Mouse (Mus musculus) liver, adult 2 months (tissue): ENCODE data around the gene Mtcl1. TPM values are rescaled to one million over a fixed set of nuclear protein-coding genes. Genes with fewer than 3 reads are reported as not detected.

Source experiments
- DNase-seq: peaks from one replicate; pipeline ENCODE4 v3.0.0-alpha.2; 2011; ENCODE audit warnings: low read depth, low spot score; ENCODE audit errors: extremely low read depth
- H3K27ac ChIP-seq: fragments of 200-500 bp; replicated peaks from 2 replicates; pipeline ENCODE4 v1.5.1; 2012; ENCODE audit warnings: low read depth, mild to moderate bottlenecking, control low read depth, inconsistent platforms, low read length; ENCODE audit not compliant: insufficient read depth
- H3K27me3 ChIP-seq: fragments of 200-500 bp; 2 replicates; pipeline ENCODE4 v1.6.1; 2012; ENCODE audit warnings: mild to moderate bottlenecking, moderate library complexity, low read length, inconsistent platforms; ENCODE audit not compliant: control insufficient read depth, insufficient read depth
- H3K36me3 ChIP-seq: fragments of 200-500 bp; 2 replicates; pipeline ENCODE4 v1.6.1; 2012; ENCODE audit warnings: low read length, inconsistent platforms; ENCODE audit not compliant: control insufficient read depth, insufficient read depth
- H3K4me1 ChIP-seq: fragments of 200-500 bp; 2 replicates; pipeline ENCODE4 v1.6.1; 2011; ENCODE audit warnings: low read length; ENCODE audit not compliant: control insufficient read depth, insufficient read depth
- H3K4me3 ChIP-seq: fragments of 200-500 bp; 2 replicates; pipeline ENCODE4 v1.5.1; 2011; ENCODE audit warnings: low read depth, mild to moderate bottlenecking, control low read depth, low read length, moderate library complexity; ENCODE audit not compliant: insufficient read depth
- H3K79me2 ChIP-seq: fragments of 200-500 bp; 2 replicates; pipeline ENCODE4 v1.6.1; 2012; ENCODE audit warnings: inconsistent platforms, mild to moderate bottlenecking, low read length, moderate library complexity; ENCODE audit not compliant: control insufficient read depth, insufficient read depth
- H3K9ac ChIP-seq: fragments of 200-500 bp; 2 replicates; pipeline ENCODE4 v1.6.1; 2012; ENCODE audit warnings: low read depth, mild to moderate bottlenecking, control low read depth, inconsistent platforms, low read length
- CTCF ChIP-seq: fragments of 200-500 bp; IDR thresholded peaks from 2 replicates; pipeline ENCODE4 v1.5.1; 2011; ENCODE audit warnings: low read depth, low read length, control low read depth
- POLR2A ChIP-seq: fragments of 200-500 bp; IDR thresholded peaks from 2 replicates; pipeline ENCODE4 v1.6.1; 2011; ENCODE audit warnings: low read length, control low read depth; ENCODE audit not compliant: insufficient read depth; ENCODE audit errors: extremely low read depth
- WGBS: fragments of 180-500 bp; shearing (Covaris S2); methylation state at CpG from one replicate; pipeline ENCODE4 v1.1.7; 2018; 5-methylcytosine and 5-hydroxymethylcytosine counted together
- polyA plus RNA-seq: library from polyadenylated mRNA; depleted of rRNA; stranded (reverse); fragments of >200 nt; gene quantifications from 2 replicates; pipeline ENCODE4 v1.2.3, GENCODE M21; 2012
- total RNA-seq: library from RNA; depleted of rRNA; stranded (reverse); fragments of >200 nt; gene quantifications from 2 replicates; pipeline ENCODE4 v1.2.3, GENCODE M21; 2014

Gene Mtcl1
- total and polyA plus RNA-seq, 2 experiments = 0.05 to 0.28 TPM

- no peak for DNase-seq
- H3K27me3 ChIP-seq = no peaks in the 10 kb centered on the region
- H3K4me3 ChIP-seq = no peak overlapping the region
- H3K9ac ChIP-seq = no peak overlapping the region
- no peaks in the 10 kb centered on the region for H3K79me2 ChIP-seq
- WGBS = 82% methylated on average over 4 of the region's 4 CpGs
- no peak for TF ChIP-seq POLR2A
- no peak for TF ChIP-seq CTCF
- H3K4me1 ChIP-seq = no peaks in the 10 kb centered on the region
- H3K36me3 ChIP-seq = no peaks in the 10 kb centered on the region
- no peak overlapping the region for H3K27ac ChIP-seq
These were observed 61.2 kb downstream of the Mtcl1 start for GRCm38 (mm10) chr17:66388307-66388706.

- Histone ChIP-seq H3K9ac (no peak overlapping the region), H3K4me1 (no peaks in the 10 kb centered on the region), H3K4me3 (no peak overlapping the region), H3K27me3 (no peaks in the 10 kb centered on the region), H3K36me3 (no peaks in the 10 kb centered on the region), H3K27ac (no peak overlapping the region), H3K79me2 (no peaks in the 10 kb centered on the region)
- 86% methylated on average over 6 of the region's 6 CpGs for WGBS
- TF ChIP-seq CTCF (no peak), POLR2A (no peak)
- no peak for DNase-seq
These were observed 68.2 kb downstream of the Mtcl1 start for GRCm38 (mm10) chr17:66381338-66381737.

DNA sequence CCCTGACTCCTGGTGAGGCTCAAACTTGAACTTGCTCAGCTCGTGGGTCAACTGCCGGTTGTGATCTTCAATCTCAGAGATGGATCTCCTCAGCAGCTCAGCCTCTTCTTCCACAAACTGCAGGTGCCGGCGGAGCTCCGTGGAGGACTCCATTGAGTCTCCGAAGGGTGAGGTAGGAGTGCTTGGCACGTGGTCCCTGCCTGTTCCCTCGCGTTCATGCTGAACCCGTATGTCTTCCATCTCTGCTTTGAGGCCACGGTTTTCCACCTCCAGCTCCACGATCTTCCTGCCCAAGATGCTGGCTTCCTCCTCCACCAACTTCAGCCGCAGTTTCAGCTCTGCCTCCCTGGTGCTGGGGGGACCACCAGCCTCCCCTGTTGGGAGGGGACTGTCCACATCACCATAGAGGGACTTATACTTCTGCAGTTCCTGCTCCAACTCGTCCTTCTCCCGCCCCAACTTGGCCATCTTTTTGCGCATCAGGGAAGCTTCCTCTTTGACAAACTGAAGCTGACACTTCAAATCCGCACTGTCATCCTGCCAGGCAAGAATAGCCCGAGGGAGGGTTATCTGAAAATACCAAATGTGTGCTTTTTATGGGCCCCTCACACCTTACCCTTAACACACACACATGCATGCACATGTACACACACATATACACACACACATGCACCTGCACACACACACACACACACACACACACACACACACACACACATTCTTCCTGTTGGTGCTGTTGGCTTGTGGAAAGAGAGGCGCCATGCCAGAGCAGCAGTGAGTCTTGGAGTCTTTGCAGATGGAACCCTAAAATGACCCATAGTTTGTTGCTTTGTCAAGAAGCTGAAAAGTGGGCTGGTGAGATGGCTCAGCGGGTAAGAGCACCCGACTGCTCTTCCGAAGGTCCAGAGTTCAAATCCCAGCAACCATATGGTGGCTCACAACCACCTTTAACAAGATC, 69.4 kb downstream of the Mtcl1 start:
- 92% methylated on average over 22 of the region's 22 CpGs for WGBS
- no peaks in the 10 kb centered on the region for H3K36me3 ChIP-seq
- no peaks in the 10 kb centered on the region for H3K79me2 ChIP-seq
- no peak overlapping the region for H3K9ac ChIP-seq
- H3K27ac ChIP-seq = no peak overlapping the region
- TF ChIP-seq POLR2A (no peak), CTCF (no peak)
- no peak overlapping the region for H3K4me3 ChIP-seq
- no peaks in the 10 kb centered on the region for H3K4me1 ChIP-seq
- no peak for DNase-seq
- H3K27me3 ChIP-seq = no peaks in the 10 kb centered on the region

- Histone ChIP-seq H3K27ac (no peak overlapping the region), H3K4me1 (no peaks in the 10 kb centered on the region), H3K79me2 (no peaks in the 10 kb centered on the region), H3K27me3 (no peaks in the 10 kb centered on the region), H3K4me3 (no peak overlapping the region), H3K36me3 (no peaks in the 10 kb centered on the region), H3K9ac (no peak overlapping the region)
- no peak for DNase-seq
- WGBS = 95% methylated on average over 24 of the region's 24 CpGs
- TF ChIP-seq POLR2A = no peak
- no peak for TF ChIP-seq CTCF
These were observed 70.2 kb downstream of the Mtcl1 start for GRCm38 (mm10) chr17:66379308-66379707.

DNA sequence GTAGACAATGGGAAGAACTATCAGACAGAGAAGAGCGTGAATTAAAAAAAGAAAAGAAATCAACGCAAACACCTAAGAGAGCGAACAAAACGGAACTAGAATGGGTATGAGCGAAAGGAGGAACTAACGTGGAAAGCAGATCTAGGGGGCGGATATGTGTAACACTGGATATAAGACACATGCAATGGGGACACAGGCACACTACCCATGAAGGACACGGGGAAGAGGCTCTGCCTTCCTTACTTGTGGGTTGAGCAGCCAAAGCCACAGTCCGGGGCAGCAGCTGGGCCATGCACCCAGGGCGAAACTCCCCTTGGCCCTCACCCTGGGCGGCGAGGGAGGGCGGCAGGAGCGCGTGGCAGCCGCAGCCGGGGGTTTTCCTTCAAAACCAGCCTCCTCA, 71.4 kb downstream of the Mtcl1 start:
- Histone ChIP-seq H3K4me1 (no peaks in the 10 kb centered on the region), H3K27me3 (no peaks in the 10 kb centered on the region), H3K27ac (no peak overlapping the region), H3K9ac (no peak overlapping the region), H3K36me3 (no peaks in the 10 kb centered on the region), H3K79me2 (no peaks in the 10 kb centered on the region), H3K4me3 (no peak overlapping the region)
- 89% methylated on average over 17 of the region's 17 CpGs for WGBS
- TF ChIP-seq POLR2A (no peak), CTCF (no peak)
- no peak for DNase-seq
